Mouse (Mus musculus) cerebellum, adult 2 months (tissue): Measurements from ENCODE around the gene D930020B18Rik.

Source experiments
- CTCF ChIP-seq: fragments of 200-500 bp; IDR thresholded peaks from 2 replicates; pipeline ENCODE4 v1.5.1; 2011; ENCODE audit warnings: low read depth, mild to moderate bottlenecking, control low read depth, low read length, moderate library complexity, borderline replicate concordance; ENCODE audit not compliant: insufficient read depth
- POLR2A ChIP-seq: fragments of 200-500 bp; IDR thresholded peaks from 2 replicates; pipeline ENCODE4 v1.6.1; 2011; ENCODE audit warnings: low read length, control low read depth, borderline replicate concordance; ENCODE audit not compliant: insufficient read depth

DNA sequence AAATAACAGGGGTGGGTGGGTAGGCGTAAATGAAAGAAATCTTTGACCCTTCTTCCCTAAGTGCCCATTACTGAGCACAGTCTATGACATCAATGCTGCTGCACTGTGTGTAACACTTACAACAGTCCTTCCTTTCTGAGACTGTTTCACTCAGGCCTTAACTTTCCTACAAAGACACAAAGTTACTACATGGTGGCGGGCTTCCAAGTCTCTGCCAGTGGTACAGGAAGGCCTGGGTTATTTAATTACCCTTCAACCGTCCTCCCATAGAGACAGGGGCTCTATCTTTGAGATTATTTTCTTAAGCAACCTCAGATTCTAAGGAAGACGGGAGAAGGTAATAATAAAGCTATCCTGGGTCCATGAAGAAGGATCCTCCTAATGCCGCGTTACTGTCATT lies 28.9 kb upstream of the D930020B18Rik start:
- TF ChIP-seq CTCF: no peak
- TF ChIP-seq POLR2A: no peak
